Mouse (Mus musculus): ENCODE data around the gene Mrpl43. TPM values are rescaled to one million over a fixed set of nuclear protein-coding genes. Genes with fewer than 3 reads are reported as not detected.

The Mrpl43 gene
- total and polyA plus RNA-seq, 2 experiments from 2014 or later: 76.4 to 83.7 TPM

DNA sequence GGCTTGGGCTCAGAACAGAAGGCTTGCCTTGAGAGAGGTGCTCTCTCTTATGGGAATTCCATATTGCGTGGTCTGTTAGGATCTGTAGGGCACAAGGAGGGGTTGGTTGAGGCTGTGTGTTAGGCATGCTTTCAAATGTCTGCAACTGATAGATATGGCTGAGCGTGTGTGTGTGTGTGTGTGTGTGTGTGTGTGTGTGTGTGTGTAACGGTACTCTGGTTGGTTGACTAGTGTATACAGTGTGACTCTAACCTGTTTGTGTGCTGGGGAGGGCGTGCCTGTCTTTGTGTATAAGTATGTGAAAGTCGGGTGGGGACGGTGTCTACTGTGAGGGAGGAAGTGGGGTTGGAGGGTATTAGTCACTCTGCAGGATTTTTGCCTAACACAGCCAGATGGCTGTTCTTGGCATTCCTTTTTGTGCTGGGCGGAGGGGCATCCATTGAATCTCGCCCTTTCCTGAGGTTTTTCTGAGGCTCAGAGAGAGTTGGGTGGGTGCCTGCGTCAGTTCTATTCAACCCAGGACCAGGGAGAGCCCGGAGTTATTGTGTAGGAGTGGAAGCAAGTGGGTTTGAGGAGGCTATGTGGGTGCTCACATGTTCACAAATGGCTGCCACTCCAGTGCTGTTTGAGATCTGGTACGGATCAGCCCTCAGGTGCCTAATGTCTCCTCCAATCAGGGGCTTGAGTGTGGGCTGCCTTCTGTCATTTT, 41.8 kb upstream of the Mrpl43 start:
- ATAC-seq (ENCODE audit: insufficient read depth, low read depth) (peak; percentile 60), DNase-seq (ENCODE audit: low spot score) (peak; percentile 80)

DNA sequence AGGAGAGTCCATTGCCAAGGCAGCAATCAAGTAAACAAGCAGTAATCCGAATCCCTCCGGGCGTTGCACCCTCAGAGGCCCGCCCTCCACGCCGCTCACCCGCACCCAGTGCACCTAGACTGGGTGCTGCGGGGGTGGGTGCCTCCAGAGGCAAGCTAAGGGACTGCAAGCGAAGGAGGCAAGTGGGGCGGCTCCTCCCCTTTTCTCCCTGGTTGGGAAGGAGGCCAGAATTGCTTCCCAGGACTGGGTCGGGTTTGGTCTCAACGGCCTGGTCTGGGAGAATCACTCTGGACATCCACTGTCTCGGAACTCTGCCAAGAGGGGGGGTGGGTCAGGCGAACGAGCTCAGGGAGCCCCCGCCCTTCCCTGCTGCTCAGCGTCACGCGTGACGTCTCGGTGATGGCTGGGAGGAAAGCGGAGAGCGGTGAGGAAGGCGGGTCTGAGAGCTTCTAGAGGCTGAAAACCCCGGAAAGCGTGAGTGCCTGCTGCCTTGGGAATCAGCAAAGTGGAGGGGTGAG, 41.2 kb upstream of the Mrpl43 start, which contains the start of gene Sfxn3:
TSS of gene Sfxn3 (plus strand) at position 87 of the 518 bp plus-strand sequence.
- Histone ChIP-seq H3K4me1 (ENCODE audit: control insufficient read depth, insufficient read depth) (peaks cover 18% of the 10 kb centered on the region), H3K9me3 (replicated peaks; ENCODE audit: control insufficient read depth, low read length) (no peaks in the 10 kb centered on the region), H3K4me2 (ENCODE audit: low read depth, low read length) (peak within 1 kb of the TSS; percentile 80), H3K36me3 (replicated peaks; ENCODE audit: control insufficient read depth, insufficient read depth, low read length) (peaks cover 17% of the 10 kb centered on the region), H3K27me3 (ENCODE audit: control insufficient read depth, insufficient read depth, low read length) (peaks cover 14% of the 10 kb centered on the region), H3K9ac (replicated peaks; ENCODE audit: low read depth, low read length) (peak within 1 kb of the TSS; percentile 58), H3K4me3 (ENCODE audit: low read depth, low read length) (peak within 1 kb of the TSS; percentile 60), H3K27ac (ENCODE audit: low read depth) (peak within 1 kb of the TSS; percentile 87)
- under 1% methylated on average over 26 of the region's 26 CpGs for WGBS
- ATAC-seq (ENCODE audit: insufficient read depth, low read depth): peak; percentile 82
- no peak for TF ChIP-seq EP300 (IDR thresholded peaks at IDR 0.05; ENCODE audit: low read depth)
- peak; percentile 62 for TF ChIP-seq CTCF (IDR thresholded peaks at IDR 0.05; ENCODE audit: low read depth)
- DNase-seq (ENCODE audit: low spot score): peak; percentile 87

More for the DNA sequence above, 41.8 kb upstream of the Mrpl43 start:
- TF ChIP-seq CTCF (IDR thresholded peaks at IDR 0.05; ENCODE audit: low read depth) (no peak), EP300 (IDR thresholded peaks at IDR 0.05; ENCODE audit: low read depth) (no peak)
- H3K9me3 ChIP-seq (replicated peaks; ENCODE audit: control insufficient read depth, low read length): no peaks in the 10 kb centered on the region
- H3K4me2 ChIP-seq (ENCODE audit: low read depth, low read length): peak overlapping the region; percentile 80
- peak overlapping the region; percentile 58 for H3K9ac ChIP-seq (replicated peaks; ENCODE audit: low read depth, low read length)
- peaks cover 22% of the 10 kb centered on the region for H3K36me3 ChIP-seq (replicated peaks; ENCODE audit: control insufficient read depth, insufficient read depth, low read length)
- H3K4me1 ChIP-seq (ENCODE audit: control insufficient read depth, insufficient read depth): peaks cover 18% of the 10 kb centered on the region
- H3K27ac ChIP-seq (ENCODE audit: low read depth): peak overlapping the region; percentile 87
- peaks cover 14% of the 10 kb centered on the region for H3K27me3 ChIP-seq (ENCODE audit: control insufficient read depth, insufficient read depth, low read length)
- H3K4me3 ChIP-seq (ENCODE audit: low read depth, low read length): peak overlapping the region; percentile 60
- 21% methylated on average over 11 of the region's 11 CpGs for WGBS

DNA sequence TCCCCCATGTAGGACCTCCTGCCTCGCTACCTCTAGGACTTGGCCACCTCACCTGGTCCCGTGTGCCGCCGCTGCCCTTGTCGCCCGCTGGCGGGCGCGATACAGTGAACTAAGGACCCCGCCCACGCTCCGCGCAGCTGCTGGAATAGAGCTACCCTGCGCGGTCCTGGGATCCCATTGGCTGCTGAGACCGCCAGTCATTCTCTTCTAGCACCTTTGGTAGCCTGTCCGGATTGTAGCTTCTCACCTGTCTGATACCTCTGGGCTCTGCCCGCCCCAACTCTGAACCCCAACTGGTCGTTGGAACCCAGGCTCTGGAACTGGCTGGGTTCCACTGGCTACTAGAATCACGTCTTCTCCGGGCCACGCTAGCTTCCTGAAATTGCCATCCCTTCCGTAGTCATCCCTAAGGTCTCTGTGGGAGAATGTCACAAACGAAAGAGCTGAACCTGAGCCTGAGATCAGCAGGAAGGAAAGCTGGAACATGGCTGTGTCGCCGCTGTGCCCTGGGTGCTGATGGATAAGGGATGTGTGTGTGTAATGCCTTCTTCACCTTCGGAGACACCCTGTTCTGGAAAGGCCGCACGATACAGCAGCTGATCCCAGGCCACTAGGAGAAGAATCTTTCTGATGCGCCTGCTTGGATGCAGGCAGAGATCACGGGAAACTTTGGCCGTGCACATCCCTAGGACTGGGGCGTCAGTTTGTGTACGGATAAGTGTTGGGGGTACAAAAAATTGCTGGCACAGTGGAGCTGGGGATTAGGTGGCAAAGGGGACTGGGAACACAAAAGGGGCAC, 40.5 kb upstream of the Mrpl43 start:
- DNase-seq (ENCODE audit: low spot score): peak; percentile 39
- TF ChIP-seq CTCF (IDR thresholded peaks at IDR 0.05; ENCODE audit: low read depth) (0 out of 2 replicates have a peak, but pooled peaks have one; percentile 3), EP300 (IDR thresholded peaks at IDR 0.05; ENCODE audit: low read depth) (no peak)
- H3K9ac ChIP-seq (replicated peaks; ENCODE audit: low read depth, low read length): peak overlapping the region; percentile 58
- peak overlapping the region; percentile 80 for H3K4me2 ChIP-seq (ENCODE audit: low read depth, low read length)
- peaks cover 18% of the 10 kb centered on the region for H3K4me1 ChIP-seq (ENCODE audit: control insufficient read depth, insufficient read depth)
- no peak; the same call in 1 of the 2 replicates for ATAC-seq (ENCODE audit: insufficient read depth, low read depth)
- H3K27me3 ChIP-seq (ENCODE audit: control insufficient read depth, insufficient read depth, low read length): peaks cover 16% of the 10 kb centered on the region
- peaks cover 9% of the 10 kb centered on the region for H3K36me3 ChIP-seq (replicated peaks; ENCODE audit: control insufficient read depth, insufficient read depth, low read length)
- peak overlapping the region; percentile 87 for H3K27ac ChIP-seq (ENCODE audit: low read depth)
- no peaks in the 10 kb centered on the region for H3K9me3 ChIP-seq (replicated peaks; ENCODE audit: control insufficient read depth, low read length)
- WGBS: under 1% methylated on average over 34 of the region's 34 CpGs
- H3K4me3 ChIP-seq (ENCODE audit: low read depth, low read length): peak overlapping the region; percentile 60

DNA sequence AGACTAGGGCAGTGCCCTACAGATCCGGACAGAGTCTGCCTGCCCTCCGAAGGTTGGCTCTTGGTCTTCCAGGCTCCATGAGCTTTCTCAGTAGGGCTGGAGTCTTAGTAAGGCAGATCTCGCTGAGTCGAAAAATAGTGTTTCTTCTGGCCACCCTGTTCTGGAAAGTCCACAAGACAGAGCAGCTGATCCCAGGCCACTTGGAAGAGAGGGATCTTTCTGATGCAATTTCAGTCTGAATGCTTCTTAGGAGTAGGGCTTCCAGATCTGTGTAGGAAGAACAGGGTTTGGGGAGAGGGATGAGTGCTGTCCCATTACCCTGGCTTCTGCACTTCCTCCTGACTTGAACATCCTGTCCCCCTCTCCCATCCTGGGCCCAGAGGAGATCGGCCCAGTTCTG, 39.4 kb upstream of the Mrpl43 start, which contains the start of gene Pdzd7:
TSS of gene Pdzd7 (minus strand) at position 67 of the 400 bp plus-strand sequence.
- 71% methylated on average over 5 of the region's 5 CpGs for WGBS
- H3K27ac ChIP-seq (ENCODE audit: low read depth): no peak within 1 kb of the TSS
- H3K4me2 ChIP-seq (ENCODE audit: low read depth, low read length): peak within 1 kb of the TSS; percentile 80
- H3K4me1 ChIP-seq (ENCODE audit: control insufficient read depth, insufficient read depth): peaks cover 18% of the 10 kb centered on the region
- TF ChIP-seq EP300 (IDR thresholded peaks at IDR 0.05; ENCODE audit: low read depth): no peak
- TF ChIP-seq CTCF (IDR thresholded peaks at IDR 0.05; ENCODE audit: low read depth): no peak
- H3K36me3 ChIP-seq (replicated peaks; ENCODE audit: control insufficient read depth, insufficient read depth, low read length): peaks cover 4% of the 10 kb centered on the region
- H3K4me3 ChIP-seq (ENCODE audit: low read depth, low read length): peak within 1 kb of the TSS; percentile 60
- H3K27me3 ChIP-seq (ENCODE audit: control insufficient read depth, insufficient read depth, low read length): peaks cover 24% of the 10 kb centered on the region
- ATAC-seq (ENCODE audit: insufficient read depth, low read depth) (no peak), DNase-seq (ENCODE audit: low spot score) (no peak)
- no peaks in the 10 kb centered on the region for H3K9me3 ChIP-seq (replicated peaks; ENCODE audit: control insufficient read depth, low read length)
- H3K9ac ChIP-seq (replicated peaks; ENCODE audit: low read depth, low read length): peak within 1 kb of the TSS; percentile 58; the same call in 1 of the 2 replicates

DNA sequence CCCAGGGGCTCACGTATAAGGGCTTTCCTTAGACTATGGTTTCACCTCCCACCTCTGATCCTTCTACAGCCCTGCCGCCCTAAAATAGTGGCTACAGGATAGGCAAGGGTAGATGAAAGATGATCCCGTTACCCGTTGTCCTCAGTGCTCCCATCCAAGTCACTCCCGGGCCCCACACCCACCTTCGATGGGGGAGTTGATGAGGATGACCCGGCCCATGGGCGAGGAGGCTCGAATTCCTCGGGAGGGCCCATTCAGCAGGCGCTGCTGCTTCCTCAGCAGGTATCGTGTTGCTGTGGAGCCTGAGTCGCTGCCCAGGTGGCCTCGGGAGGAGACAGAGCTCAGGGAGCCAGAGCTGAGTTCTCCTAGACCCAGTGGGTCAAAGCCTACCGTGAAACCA, 39.0 kb upstream of the Mrpl43 start:
- peaks cover 18% of the 10 kb centered on the region for H3K4me1 ChIP-seq (ENCODE audit: control insufficient read depth, insufficient read depth)
- no peak overlapping the region for H3K4me3 ChIP-seq (ENCODE audit: low read depth, low read length)
- TF ChIP-seq EP300 (IDR thresholded peaks at IDR 0.05; ENCODE audit: low read depth): no peak
- no peak for TF ChIP-seq CTCF (IDR thresholded peaks at IDR 0.05; ENCODE audit: low read depth)
- H3K9ac ChIP-seq (replicated peaks; ENCODE audit: low read depth, low read length): no peak overlapping the region
- 41% methylated on average over 15 of the region's 15 CpGs for WGBS
- ATAC-seq (ENCODE audit: insufficient read depth, low read depth): no peak
- H3K36me3 ChIP-seq (replicated peaks; ENCODE audit: control insufficient read depth, insufficient read depth, low read length): no peaks in the 10 kb centered on the region
- DNase-seq (ENCODE audit: low spot score): no peak
- peaks cover 27% of the 10 kb centered on the region for H3K27me3 ChIP-seq (ENCODE audit: control insufficient read depth, insufficient read depth, low read length)
- H3K9me3 ChIP-seq (replicated peaks; ENCODE audit: control insufficient read depth, low read length): no peaks in the 10 kb centered on the region
- H3K27ac ChIP-seq (ENCODE audit: low read depth): no peak overlapping the region
- no peak overlapping the region for H3K4me2 ChIP-seq (ENCODE audit: low read depth, low read length)
